Mouse (Mus musculus) cerebellum, postnatal 14 days (tissue): ENCODE measurements around the gene Unc5b.

Experiments used
- DNase-seq, 2 experiments: peaks; one replicate each; pipeline ENCODE4 v3.0.0; 2021; ENCODE audit warnings: mixed read lengths in 2 of 2

Unc5b gene

GRCm38 (mm10) chr10:60716449-60716848, 114.9 kb downstream of the Unc5b start:
- no peak for DNase-seq
